Mouse (Mus musculus): ENCODE measurements around the gene Ppp1r15b. TPM values are rescaled to one million over a fixed set of nuclear protein-coding genes. Genes with fewer than 3 reads are reported as not detected.
A peak's percentile ranks its signal among the peaks of the same experiment; 100 is the strongest.

Ppp1r15b gene
- polyA plus RNA-seq (2015; fragmentation: Nextera tagmentation; extraction: Ambion mirVana): 34.8 and 38.6 TPM in 2 replicates

DNA sequence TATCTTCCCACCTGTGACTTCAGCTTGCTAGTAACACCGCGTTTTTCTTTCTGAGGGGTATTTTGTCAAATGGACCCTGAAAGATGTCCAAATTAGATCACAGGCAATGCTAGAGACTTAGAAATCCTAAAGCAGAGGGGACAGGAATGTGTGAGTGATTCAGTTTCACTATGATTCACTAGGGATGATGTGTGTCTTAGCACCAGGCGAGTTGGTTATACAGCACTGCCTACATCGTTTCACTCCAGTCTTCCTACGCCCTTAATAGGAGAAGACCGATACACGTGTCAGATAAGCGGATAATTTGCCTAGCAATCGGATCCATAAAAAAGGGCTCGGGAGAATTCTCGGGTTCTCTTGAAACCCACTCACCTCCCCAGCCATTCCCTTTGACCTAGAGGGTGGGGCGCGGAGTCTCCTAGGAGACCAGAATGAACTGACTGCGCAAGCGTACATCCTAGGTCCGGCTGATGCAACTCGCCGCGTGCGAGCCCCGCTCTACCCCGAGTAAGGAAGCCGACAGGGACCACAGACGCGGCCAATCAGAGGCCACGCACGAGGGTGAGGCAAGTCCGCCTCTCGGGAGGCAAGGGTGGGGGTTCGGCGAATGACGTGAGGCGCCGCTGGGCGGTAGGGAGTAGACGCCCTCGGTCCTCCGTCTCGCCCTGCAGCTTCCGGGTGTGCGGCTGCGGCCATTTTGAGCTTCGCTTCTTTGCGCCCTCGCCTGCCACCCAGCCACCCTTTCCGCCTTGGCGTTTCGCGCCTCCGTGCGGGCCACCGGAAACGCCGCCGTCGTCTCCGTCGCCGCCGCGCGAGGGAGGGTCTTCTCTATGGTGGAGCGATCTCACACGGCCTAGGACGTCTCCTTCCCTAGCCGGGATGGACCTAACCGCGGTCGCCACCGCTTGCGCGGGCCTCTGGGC, at the start of gene Ppp1r15b:
Gene Ppp1r15b, plus strand, starts transcription at position 506 of the 923 bp plus-strand sequence.
- peak within 1 kb of the TSS; percentile 97 for H3K9ac ChIP-seq
- whole genome bisulfite sequencing: 1% methylated on average over 72 of the region's 72 CpGs
- peak within 1 kb of the TSS; percentile 98 for H3K4me3 ChIP-seq
- H3K36me3 ChIP-seq (ENCODE audit: poor library complexity, severe bottlenecking): peaks cover 5% of the 10 kb centered on the region; the same call in 1 of the 2 replicates
- H3K9me3 ChIP-seq (replicated peaks): no peaks in the 10 kb centered on the region
- no peaks in the 10 kb centered on the region for H3K27me3 ChIP-seq
- H3K4me2 ChIP-seq: peak within 1 kb of the TSS; percentile 100
- peak; percentile 99 for ATAC-seq
- H3K27ac ChIP-seq: peak within 1 kb of the TSS; percentile 93
- peaks cover 52% of the 10 kb centered on the region for H3K4me1 ChIP-seq

DNA sequence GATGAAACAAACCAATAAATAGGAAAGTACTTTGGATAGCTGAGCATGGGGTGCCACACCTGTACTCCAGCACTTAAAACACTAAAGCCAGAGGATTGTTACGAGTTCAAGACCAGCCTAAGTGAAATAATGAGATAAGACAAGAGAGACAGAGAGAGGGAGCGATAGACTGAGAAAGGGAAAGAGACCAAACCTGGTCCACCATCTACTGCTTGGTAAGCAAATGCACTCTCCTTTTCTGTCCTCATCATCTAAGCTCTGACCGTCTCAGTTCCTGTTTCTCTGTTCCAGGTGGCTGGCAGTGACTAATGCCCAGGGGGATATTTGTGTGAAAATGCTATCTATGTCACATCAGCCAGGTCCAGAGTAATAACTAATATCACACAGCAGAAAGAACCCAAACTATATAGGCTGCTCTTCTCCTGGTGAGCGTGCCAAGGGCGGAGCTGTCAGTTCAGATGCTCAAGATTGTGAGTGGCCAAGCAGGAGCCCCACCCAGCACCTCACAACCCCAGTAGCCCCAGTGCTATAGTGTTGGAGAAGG, 47.9 kb upstream of the Ppp1r15b start:
- Histone ChIP-seq H3K9ac (no peak overlapping the region), H3K27me3 (no peaks in the 10 kb centered on the region), H3K36me3 (ENCODE audit: poor library complexity, severe bottlenecking) (peaks cover 75% of the 10 kb centered on the region), H3K4me3 (no peak overlapping the region), H3K4me2 (no peak overlapping the region), H3K27ac (no peak overlapping the region), H3K9me3 (replicated peaks) (no peaks in the 10 kb centered on the region), H3K4me1 (peaks cover 48% of the 10 kb centered on the region)
- ATAC-seq: no peak
- WGBS: 95% methylated on average over 5 of the region's 5 CpGs

DNA sequence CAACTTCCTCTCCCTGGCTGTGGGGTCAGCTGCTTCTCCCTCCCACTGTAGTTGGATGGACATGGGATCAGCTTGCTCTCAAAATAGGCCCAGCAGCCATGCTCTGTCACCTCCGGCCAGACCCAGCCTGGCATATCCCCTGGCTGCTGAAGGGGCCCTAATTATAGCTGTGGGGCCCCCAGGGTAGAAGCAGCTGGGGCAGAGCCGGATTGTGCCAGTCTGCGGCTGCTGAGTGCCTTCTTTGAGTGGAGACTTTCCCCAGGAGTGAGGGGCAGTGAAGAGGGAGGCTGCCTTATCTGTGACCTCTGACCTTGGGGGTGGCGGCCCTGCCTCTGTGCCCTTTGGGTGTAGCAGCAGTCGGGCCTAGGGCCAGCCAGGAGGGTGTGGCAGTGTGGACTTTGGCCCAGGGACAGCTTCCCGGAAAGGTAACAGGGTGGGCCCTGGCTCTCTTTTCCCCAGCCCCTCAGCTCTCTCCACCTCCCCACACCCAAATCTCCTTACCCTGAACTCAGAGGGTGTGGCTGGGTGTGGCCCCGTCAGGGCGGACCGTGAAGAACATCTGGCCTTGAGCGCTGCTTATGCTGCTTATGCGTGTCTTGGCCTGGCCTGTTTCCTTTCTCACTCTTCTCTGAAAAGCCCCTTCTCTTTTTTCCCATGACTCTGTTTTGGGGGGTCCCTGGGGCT, 46.9 kb upstream of the Ppp1r15b start:
- no peak overlapping the region for H3K4me3 ChIP-seq
- H3K27me3 ChIP-seq: no peaks in the 10 kb centered on the region
- WGBS: 76% methylated on average over 11 of the region's 11 CpGs
- ATAC-seq: no peak
- no peaks in the 10 kb centered on the region for H3K9me3 ChIP-seq (replicated peaks)
- H3K4me2 ChIP-seq: no peak overlapping the region
- H3K4me1 ChIP-seq: peaks cover 47% of the 10 kb centered on the region
- no peak overlapping the region for H3K9ac ChIP-seq
- H3K27ac ChIP-seq: no peak overlapping the region
- peaks cover 76% of the 10 kb centered on the region for H3K36me3 ChIP-seq (ENCODE audit: poor library complexity, severe bottlenecking)

DNA sequence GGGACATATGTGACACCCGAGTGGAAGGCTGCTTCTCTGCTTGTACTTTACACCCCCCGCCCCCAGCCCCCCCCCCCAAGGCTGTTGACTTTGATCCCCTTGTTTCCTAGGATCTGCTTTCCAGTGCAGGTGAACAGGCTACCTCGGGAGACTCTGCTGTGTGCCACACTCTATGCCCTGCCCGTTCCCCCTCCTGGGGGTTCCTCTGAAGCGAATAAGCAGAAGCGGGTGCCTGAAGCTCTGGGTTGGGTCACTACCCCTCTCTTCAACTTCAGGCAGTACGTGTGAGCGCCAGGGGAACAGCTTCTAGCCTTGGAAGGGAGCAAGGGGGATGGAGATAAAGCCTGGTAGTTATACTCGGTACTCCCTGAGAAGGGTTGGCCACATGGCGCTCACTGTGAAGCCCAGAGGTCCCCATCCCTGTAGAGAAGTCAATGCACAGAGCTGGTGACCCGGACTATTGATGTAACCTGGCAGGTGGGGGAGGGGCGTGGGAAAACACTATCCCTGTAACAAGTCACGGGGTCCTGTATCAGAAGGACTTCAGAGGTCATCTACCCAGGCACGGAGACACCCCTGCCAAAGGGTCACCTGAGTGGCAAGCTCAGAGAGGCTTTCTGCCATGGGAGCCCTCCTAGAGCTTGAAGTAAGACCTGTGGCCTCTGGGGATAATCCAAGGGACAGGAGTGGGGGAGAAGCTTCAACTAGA, 46.1 kb upstream of the Ppp1r15b start:
- Histone ChIP-seq H3K4me1 (peaks cover 39% of the 10 kb centered on the region), H3K9me3 (replicated peaks) (no peaks in the 10 kb centered on the region), H3K9ac (no peak overlapping the region), H3K27me3 (no peaks in the 10 kb centered on the region), H3K4me2 (no peak overlapping the region), H3K27ac (no peak overlapping the region), H3K36me3 (ENCODE audit: poor library complexity, severe bottlenecking) (peaks cover 78% of the 10 kb centered on the region), H3K4me3 (no peak overlapping the region)
- WGBS: 76% methylated on average over 14 of the region's 14 CpGs
- no peak for ATAC-seq

DNA sequence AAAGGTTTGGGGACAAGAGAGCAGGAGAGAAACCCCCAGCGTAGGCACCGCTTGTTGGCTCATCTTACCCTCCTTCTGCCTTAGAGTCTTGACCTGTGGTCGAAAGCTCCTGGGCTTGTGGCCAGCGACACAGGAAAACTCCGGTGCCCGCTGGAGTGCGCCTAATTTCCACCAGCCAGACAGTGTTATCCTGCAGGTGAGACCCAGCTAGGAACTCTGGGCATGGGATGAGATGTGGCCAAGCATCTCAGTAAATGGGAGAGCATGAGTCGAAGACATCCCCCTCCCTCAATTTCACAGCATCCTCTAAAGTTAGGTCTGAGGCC, 45.6 kb upstream of the Ppp1r15b start:
- 86% methylated on average over 8 of the region's 8 CpGs for WGBS
- Histone ChIP-seq H3K36me3 (ENCODE audit: poor library complexity, severe bottlenecking) (peaks cover 83% of the 10 kb centered on the region), H3K9ac (no peak overlapping the region)

DNA sequence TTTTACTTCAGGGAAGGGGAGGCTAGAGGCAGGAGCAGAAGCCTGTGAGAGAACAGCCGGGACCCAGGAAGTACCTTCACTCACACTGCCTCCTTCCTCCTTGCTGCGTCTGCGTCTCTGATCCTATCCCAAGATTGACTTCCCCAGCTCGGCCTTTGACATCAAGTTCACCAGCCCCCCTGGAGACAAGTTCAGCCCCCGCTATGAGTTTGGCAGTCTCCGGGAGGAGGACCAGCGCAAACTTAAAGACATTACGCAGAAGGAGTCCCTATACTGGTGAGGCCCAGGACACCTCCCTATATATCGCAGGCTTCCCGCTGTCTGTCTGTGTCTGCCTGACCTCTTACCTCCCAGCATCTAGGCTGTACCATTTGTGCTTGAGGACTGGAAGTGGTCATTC, 44.1 kb upstream of the Ppp1r15b start:
- Histone ChIP-seq H3K9ac (no peak overlapping the region), H3K27ac (0 out of 2 replicates have a peak overlapping the region, but pooled peaks have one; percentile 32), H3K36me3 (ENCODE audit: poor library complexity, severe bottlenecking) (peaks cover 87% of the 10 kb centered on the region), H3K4me1 (peaks cover 20% of the 10 kb centered on the region), H3K4me2 (no peak overlapping the region), H3K4me3 (no peak overlapping the region), H3K9me3 (replicated peaks) (no peaks in the 10 kb centered on the region), H3K27me3 (no peaks in the 10 kb centered on the region)
- 88% methylated on average over 10 of the region's 10 CpGs for WGBS
- no peak for ATAC-seq

More for the DNA sequence above, 45.6 kb upstream of the Ppp1r15b start:
- Histone ChIP-seq H3K4me3 (no peak overlapping the region), H3K9me3 (replicated peaks) (no peaks in the 10 kb centered on the region), H3K27ac (peak overlapping the region; percentile 27; the same call in 1 of the 2 replicates), H3K27me3 (no peaks in the 10 kb centered on the region), H3K4me1 (peaks cover 34% of the 10 kb centered on the region), H3K4me2 (no peak overlapping the region)
- no peak for ATAC-seq

DNA sequence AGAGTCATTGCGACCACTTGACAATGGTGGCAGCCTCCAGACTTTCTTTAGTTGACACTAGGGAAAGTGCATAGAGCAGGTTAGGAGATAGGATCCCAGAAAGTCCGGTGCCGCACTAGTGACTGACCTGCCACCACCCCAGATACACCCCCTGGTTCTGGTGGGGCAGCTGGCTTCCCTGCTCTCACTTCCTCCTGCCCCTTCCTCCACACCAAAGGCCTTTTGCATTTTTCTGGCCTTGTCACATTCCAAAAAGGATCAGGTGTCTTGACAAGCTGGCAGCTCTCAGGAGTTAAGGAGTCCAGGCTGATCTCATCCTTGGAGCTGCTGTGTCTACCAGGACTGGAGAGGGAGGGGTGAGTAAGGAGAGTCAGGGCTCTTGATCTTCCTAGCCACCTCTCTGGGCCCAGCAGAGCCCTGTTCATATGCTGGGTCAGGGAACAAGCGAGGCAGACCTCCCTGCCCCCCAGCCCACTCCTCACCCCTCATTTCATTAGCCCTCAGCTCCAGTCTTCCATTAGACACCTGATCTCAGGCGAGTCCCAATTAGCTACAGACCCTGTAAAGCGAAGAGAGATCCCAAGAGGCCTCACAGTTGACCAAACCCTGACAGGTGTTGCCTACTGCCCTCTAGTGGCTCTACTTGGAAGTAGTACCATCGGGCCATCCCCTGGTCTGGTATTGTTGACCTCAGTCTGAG, 43.6 kb upstream of the Ppp1r15b start:
- Histone ChIP-seq H3K9me3 (replicated peaks) (no peaks in the 10 kb centered on the region), H3K4me1 (peaks cover 20% of the 10 kb centered on the region), H3K27me3 (no peaks in the 10 kb centered on the region), H3K9ac (no peak overlapping the region), H3K36me3 (ENCODE audit: poor library complexity, severe bottlenecking) (peaks cover 87% of the 10 kb centered on the region), H3K4me2 (no peak overlapping the region), H3K27ac (peak overlapping the region; percentile 32; the same call in 1 of the 2 replicates), H3K4me3 (no peak overlapping the region)
- 44% methylated on average over 7 of the region's 7 CpGs for WGBS
- ATAC-seq: peak; percentile 73

DNA sequence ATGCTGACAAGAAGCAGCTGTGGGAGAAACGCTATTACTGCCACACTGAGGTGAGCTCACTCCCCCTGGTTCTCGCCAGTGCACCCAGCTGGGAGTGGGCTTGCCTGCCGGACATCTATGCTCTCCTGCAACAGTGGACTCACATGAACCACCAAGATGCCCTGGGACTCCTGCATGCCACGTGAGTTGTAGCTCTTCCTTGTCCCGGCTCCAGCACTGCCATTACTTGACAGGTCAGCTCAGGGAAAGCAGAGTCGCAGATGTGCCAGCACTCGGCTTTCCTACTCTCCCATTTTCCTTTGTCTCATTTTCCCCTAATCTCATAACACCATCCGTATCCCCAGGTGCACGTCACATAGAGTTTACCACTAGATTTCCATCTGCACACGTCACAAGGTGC, 42.7 kb upstream of the Ppp1r15b start:
- no peak overlapping the region for H3K4me2 ChIP-seq
- H3K36me3 ChIP-seq (ENCODE audit: poor library complexity, severe bottlenecking): peaks cover 87% of the 10 kb centered on the region
- H3K9me3 ChIP-seq (replicated peaks): no peaks in the 10 kb centered on the region
- H3K4me3 ChIP-seq: no peak overlapping the region
- no peak for ATAC-seq
- H3K27me3 ChIP-seq: no peaks in the 10 kb centered on the region
- peaks cover 20% of the 10 kb centered on the region for H3K4me1 ChIP-seq
- H3K27ac ChIP-seq: no peak overlapping the region
- WGBS: 87% methylated on average over 10 of the region's 10 CpGs
- no peak overlapping the region for H3K9ac ChIP-seq

DNA sequence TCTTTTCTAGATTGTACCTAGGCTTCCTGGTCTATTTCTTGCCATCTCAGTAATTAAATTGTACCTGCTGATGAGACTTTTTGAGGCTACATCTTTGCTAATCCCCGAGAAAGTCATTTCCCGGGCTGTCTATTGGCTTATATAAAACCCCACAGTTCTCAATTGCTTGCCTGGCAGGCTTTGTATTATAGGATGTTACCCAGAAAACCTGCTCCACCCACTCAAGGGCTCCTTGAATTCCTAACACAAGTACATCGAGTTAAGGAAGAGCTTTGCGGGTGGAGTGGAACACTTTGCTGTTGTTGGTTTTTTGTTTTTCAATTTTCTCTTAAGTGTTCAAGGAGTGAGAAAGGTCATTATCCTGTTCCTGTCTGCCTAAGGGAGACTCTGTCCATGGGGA, 41.5 kb upstream of the Ppp1r15b start:
- Histone ChIP-seq H3K9ac (no peak overlapping the region), H3K27ac (no peak overlapping the region), H3K4me1 (peaks cover 15% of the 10 kb centered on the region), H3K27me3 (no peaks in the 10 kb centered on the region), H3K36me3 (ENCODE audit: poor library complexity, severe bottlenecking) (peaks cover 87% of the 10 kb centered on the region), H3K9me3 (replicated peaks) (no peaks in the 10 kb centered on the region), H3K4me3 (no peak overlapping the region), H3K4me2 (no peak overlapping the region)
- 83% methylated on average over 4 of the region's 4 CpGs for WGBS
- ATAC-seq: no peak

DNA sequence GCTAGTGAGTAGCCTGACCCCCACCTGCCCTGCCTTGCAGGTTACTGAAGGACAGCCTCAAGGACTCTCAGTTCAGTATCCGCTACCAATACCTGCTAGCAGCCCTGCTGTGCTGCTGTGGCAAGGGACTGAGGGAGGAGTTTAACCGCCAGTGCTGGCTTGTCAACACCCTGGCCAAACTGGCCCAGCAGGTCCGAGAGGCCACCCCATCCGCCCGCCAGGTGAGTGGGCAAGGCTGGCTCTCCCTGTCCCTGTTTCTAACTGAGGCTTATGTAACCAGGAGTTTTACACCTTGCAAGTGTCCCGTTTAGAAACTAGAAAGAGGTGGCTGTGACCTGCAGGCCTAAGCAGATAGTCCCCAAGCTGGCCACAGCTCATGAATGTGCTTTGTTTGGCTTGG, 40.3 kb upstream of the Ppp1r15b start:
- no peaks in the 10 kb centered on the region for H3K27me3 ChIP-seq
- H3K27ac ChIP-seq: no peak overlapping the region
- no peak overlapping the region for H3K4me2 ChIP-seq
- no peak overlapping the region for H3K4me3 ChIP-seq
- no peaks in the 10 kb centered on the region for H3K9me3 ChIP-seq (replicated peaks)
- 84% methylated on average over 6 of the region's 6 CpGs for WGBS
- peaks cover 87% of the 10 kb centered on the region for H3K36me3 ChIP-seq (ENCODE audit: poor library complexity, severe bottlenecking)
- peaks cover 8% of the 10 kb centered on the region for H3K4me1 ChIP-seq
- no peak for ATAC-seq
- H3K9ac ChIP-seq: no peak overlapping the region

DNA sequence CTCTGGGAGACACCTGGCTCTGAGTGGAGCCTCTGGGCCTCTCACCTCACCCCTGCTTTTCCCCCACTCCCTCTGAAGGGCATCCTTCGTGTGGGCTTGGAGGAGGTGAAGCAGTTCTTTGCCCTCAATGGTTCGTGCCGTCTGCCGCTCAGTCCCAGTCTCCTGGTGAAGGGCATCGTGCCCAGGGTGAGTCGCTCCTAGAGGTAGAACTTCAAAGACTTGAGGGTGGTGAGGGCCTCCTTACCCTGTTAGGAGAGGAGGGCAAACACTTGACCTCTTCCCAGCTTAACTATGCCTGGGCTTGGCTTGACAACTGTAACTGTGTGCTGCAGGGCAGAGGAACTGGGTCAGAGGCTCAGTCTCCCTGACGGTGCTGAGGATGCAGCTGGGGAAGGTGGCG, 39.5 kb upstream of the Ppp1r15b start:
- Histone ChIP-seq H3K27me3 (no peaks in the 10 kb centered on the region), H3K27ac (no peak overlapping the region), H3K9me3 (replicated peaks) (no peaks in the 10 kb centered on the region), H3K4me1 (peaks cover 8% of the 10 kb centered on the region), H3K4me3 (no peak overlapping the region), H3K36me3 (ENCODE audit: poor library complexity, severe bottlenecking) (peaks cover 89% of the 10 kb centered on the region), H3K9ac (no peak overlapping the region), H3K4me2 (no peak overlapping the region)
- 89% methylated on average over 8 of the region's 8 CpGs for WGBS
- ATAC-seq: no peak

All from forebrain, embryonic 13.5 days (tissue).